Mouse (Mus musculus) ES-Bruce4 (cell line): ENCODE measurements at regions not wholly inside any gene's neighbourhood (a gene's known extent, or its start where the extent isn't known, plus 50 kb on each side); places are given as distances from the start of the nearest gene placed in this dataset.

Source experiments
- CTCF ChIP-seq: IDR thresholded peaks from one replicate; pipeline ENCODE4 v1.8.1; 2011; ENCODE audit warnings: low read depth, low read length
- POLR2A ChIP-seq: IDR thresholded peaks from one replicate; pipeline ENCODE4 v1.8.1; 2011; ENCODE audit warnings: low read length; ENCODE audit not compliant: insufficient read depth

DNA sequence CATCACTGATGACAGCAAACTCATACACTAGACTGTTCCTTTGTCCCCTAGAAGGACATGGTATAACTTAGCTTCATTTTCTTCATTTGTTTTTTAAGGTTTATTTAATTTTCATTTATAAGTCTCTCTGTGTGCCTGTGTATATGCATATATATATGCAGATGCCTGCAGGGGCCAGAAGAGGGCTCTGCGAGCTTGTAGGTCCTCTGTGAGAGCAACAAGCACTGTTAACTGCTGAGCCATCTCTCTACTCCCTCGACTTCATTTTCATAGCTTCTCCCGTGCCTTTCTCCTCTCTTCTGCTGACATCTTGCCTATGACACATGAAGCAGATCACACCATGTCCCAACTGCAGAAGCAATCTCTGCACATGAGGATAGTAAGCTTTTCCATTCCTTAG lies 72.9 kb upstream of the Foxn3 start:
- peak; percentile 7 for TF ChIP-seq CTCF
- TF ChIP-seq POLR2A: no peak
